Mouse (Mus musculus): ENCODE measurements around the gene Xpnpep1.

- TF ChIP-seq POLR2AphosphoS2 (IDR thresholded peaks at IDR 0.05; ENCODE audit: low read depth, low read length) (no peak), POLR2A (IDR thresholded peaks at IDR 0.05; ENCODE audit: low read depth, low read length) (no peak), JUND (conservative IDR thresholded peaks at IDR 0.05; ENCODE audit: low read depth, low read length) (no peak), MEF2A (IDR thresholded peaks at IDR 0.05; ENCODE audit: borderline replicate concordance, low read depth, low read length) (no peak)
These were observed 10.3 kb downstream of the Xpnpep1 start for GRCm38 (mm10) chr19:53029686-53030085.
